Mouse (Mus musculus) natural killer cell, adult 2 months (primary cell): ENCODE data around the gene Trappc1.
"Not testable (repeated sequence)": the region's sequence is repeated elsewhere in the genome, so short reads cannot be mapped to it uniquely, and the experiment has no call there.

ENCODE experiments used
- DNase-seq, 2 experiments: peaks; one replicate each; pipeline ENCODE4 v3.0.0; 2022; ENCODE audit warnings: low spot score in 2 of 2

Trappc1 gene

DNA sequence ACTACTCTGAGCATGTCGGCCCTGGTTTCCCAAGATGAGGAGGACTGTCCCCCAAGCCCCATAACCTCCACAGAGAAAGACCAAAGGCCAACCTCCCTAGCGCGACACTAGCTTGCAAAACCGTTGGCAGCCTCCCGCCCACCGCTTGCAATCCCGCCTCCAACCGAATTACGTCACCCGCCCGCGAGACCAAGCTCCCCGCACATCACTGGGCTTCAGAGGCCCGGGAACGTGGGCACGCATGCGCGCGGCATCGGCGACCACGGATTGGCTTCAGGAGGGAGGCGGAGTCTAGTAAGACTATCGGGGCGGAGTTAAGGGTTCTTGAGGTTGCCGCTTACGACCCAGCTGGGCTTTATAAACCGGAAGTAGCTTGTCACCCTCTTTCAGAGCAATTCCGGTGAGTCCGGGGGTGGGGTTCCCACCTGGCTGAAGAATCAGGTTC lies at the start of gene Trappc1, which contains the start of gene Cntrob:
Gene Trappc1 (plus strand): TSS at position 314 of the 445 bp plus-strand sequence.
Gene Cntrob (minus strand): TSS at position 109 of the 445 bp plus-strand sequence.
- peak; percentile 99 for DNase-seq

- no peak for DNase-seq
Measured at GRCm38 (mm10) chr11:69275650-69276049, 48.1 kb upstream of the Trappc1 start.

GRCm38 (mm10) chr11:69276081-69276480 lies 47.7 kb upstream of the Trappc1 start:
- DNase-seq: no peak

GRCm38 (mm10) chr11:69277267-69277666 lies 46.5 kb upstream of the Trappc1 start:
- DNase-seq: no peak

GRCm38 (mm10) chr11:69291111-69291510 lies 32.7 kb upstream of the Trappc1 start:
- no peak for DNase-seq

GRCm38 (mm10) chr11:69295286-69295685 lies 28.5 kb upstream of the Trappc1 start:
- DNase-seq: no peak

GRCm38 (mm10) chr11:69297799-69298198 lies 26.0 kb upstream of the Trappc1 start:
- DNase-seq: no peak

DNA sequence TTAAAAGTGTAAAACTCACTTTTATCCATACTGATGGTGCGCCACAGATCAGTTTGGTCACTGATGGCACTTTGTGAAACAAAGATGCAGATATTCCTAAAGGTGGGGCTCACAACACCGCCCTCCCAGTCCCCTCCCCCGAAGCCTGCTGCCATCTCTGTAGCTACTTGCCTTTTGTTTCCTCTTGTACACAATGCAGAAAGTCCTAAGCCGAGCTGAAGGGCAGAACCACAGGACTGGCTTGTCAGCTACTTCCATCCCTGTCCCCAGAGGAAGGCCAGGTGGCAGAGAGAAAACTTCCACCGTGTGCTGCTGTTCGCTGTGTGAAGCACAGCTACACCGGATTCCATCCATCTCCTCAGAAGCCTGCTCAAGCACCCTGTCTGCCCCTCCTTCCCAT lies 25.5 kb upstream of the Trappc1 start:
- DNase-seq: no peak

- no peak for DNase-seq
Measured at GRCm38 (mm10) chr11:69302817-69303216, 21.0 kb upstream of the Trappc1 start.

DNA sequence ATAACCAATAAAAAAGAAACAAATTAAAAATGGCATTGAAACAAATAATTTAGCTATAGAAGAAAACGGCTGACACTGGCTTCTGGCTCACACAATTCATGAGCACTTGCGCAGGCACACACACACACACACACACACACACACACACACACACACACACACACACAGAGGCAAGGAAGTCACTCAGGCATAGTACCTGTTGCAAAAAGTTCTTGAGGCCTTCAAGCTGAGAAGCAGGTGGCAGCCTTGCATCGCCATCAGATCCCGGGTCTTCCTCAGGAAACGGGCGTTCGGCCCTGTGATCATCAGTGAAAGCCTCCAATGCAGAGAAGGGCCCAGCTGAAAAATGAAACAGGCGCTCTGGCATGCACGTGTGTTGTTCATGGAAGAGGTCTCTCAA lies 18.5 kb upstream of the Trappc1 start:
- DNase-seq: peak in 1 of 2 experiments; percentile 53

DNA sequence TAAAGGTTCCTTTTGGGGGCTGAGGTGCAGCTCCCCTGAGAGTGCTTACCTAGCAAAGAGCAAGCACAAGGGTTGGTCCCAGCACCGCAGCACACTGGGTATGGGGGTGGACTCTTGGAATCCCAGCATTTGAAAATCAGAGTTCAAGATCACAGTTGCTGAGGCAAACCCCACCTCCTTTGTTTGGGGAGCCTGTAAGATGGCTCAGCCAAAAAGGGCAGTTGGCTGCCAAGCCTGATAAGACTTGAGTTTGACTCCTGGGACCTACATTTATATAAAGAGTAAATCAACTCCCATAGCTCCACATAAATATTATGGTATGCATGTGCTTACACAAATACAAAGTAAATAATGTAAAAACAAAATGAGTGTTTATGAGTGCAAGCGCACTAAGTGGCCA lies 17.7 kb upstream of the Trappc1 start:
- no peak for DNase-seq

DNA sequence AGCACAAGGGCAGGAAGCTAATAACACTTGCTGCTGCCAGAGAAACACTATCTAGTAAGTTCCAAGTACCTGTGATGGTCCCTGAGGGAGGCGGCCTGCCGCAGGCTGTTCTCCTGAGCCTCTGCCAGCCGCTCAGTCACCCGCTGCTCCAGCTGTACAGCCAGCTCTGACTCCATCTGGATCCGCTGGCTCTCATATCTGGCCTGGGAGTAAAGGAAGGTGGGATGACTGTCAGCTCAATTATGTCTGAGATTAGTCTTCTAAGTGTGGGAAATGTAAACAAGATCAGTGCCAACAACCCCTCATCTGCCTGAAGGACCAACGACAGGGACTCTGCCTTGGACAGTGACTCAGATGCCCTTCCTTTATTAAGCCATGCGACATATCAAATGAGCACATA lies 12.5 kb upstream of the Trappc1 start:
- no peak for DNase-seq

- DNase-seq: no peak
Measured at GRCm38 (mm10) chr11:69316361-69316760, 7.4 kb upstream of the Trappc1 start.

GRCm38 (mm10) chr11:69318000-69318399 lies 5.8 kb upstream of the Trappc1 start:
- not testable (repeated sequence) for DNase-seq

DNA sequence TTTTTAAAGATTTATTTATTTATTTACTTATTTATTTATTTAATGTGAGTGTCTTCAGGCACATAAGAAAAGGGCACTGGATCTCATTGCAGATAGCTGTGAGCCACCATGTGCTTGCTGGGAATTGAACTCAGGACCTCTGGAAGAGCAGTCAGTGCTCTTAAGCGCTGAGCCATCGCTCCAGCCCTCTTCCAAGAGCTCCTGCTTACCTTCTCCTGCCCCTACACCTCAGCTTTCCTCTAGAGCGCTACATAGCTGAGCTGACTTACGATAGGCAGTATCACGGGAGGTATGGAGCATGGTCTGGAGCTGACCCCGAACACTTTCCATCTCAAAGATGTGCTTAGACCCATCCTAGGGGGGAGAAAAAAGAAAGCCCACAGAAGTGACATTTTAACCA lies 2.2 kb upstream of the Trappc1 start:
- DNase-seq: no peak

GRCm38 (mm10) chr11:69322010-69322409 lies 1.8 kb upstream of the Trappc1 start:
- DNase-seq: no peak

- no peak for DNase-seq
Measured at GRCm38 (mm10) chr11:69322693-69323471, 898 bp upstream of the Trappc1 start.

DNA sequence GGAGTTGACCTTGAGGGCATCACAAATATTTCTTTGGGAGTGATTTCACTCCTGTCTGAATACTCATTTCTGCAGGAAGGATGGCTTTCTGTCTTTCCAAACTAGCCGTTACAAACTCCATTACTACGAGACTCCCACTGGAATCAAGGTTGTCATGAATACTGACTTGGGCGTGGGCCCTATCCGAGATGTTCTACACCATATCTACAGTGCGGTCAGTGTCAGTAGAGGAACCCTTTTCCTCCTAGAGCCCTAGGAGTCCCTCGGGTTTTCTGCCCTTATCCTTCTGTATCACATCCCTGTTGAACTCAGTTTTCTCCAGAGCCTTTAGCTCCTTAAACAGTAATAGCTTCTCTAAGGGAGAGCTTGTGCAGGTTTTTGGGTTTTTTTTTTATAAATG lies 969 bp downstream of the Trappc1 start:
- no peak for DNase-seq

- DNase-seq: peak; percentile 75 to 82
Measured at GRCm38 (mm10) chr11:69325628-69326407, 2.0 kb downstream of the Trappc1 start, which contains the start of gene Kcnab3. Gene Kcnab3, plus strand, starts transcription at chr11:69326258.

DNA sequence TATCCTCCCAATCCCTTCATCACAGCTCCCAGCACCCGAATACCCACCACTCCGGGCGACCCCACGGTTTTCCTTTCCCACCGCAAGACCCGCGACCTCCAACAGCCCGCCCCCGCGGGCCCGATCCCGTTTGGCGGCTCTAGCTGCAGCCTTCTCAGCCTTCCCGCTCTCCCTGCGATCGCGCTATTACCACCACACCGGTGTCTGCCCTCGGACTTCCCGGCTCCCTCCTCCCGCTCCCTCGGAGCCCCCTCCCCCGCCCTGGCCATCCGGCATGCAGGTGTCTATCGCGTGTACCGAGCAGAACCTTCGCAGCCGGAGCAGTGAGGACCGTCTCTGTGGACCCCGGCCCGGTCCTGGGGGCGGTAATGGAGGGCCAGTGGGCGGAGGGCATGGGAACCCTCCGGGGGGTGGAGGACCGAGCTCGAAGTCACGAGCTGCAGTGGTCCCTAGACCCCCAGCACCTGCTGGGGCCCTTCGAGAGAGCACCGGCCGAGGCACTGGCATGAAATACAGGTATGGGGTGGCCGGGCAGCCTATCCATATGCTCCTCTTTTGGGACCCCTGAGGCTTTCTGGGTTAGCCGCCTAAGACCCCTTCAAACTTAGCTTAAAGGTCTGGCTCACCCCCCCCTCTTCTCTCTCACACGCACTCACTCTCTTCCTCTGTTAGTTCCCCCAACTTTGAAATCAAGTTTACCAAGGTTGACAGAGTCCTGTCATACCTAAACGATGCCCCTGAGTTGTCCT lies 2.8 kb downstream of the Trappc1 start:
- no peak for DNase-seq

DNA sequence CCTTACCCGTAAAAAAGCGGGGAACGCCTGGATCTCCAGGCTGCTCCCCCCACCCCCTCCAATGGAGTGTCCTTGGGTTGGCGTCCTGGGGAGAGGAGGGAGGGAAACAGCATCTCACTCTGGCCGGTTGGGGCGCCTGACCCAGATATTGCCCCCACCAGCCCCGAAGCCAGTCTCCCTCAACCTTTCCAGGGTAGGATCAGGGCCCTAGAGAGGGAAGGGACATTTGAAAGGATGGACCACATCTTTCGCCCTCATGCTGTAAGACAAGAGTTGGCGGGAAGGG lies 3.3 kb downstream of the Trappc1 start:
- no peak for DNase-seq

DNA sequence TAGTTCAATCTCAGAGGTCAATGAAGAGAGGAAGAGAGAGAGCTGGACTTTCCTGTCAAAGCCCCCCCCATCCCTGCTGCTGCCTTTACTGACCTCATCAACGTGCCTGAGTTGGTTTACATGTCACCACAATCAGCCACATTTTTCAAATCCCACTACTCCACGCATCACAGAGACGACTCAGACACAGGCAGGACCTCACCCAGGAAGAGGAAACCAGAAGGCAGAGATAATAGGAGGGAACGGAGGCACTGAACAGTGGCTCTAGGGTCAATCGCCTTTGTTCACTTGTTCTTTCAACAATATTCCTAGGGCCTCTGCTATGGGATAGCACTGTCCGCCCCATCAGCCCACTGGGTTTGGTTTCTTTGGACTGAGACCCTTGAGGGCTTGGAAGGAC lies 3.9 kb downstream of the Trappc1 start:
- DNase-seq: no peak
